Mouse (Mus musculus) adrenal gland, adult 18-20 months (tissue): Measurements from ENCODE around the gene Slc6a1. TPM values are rescaled to one million over a fixed set of nuclear protein-coding genes. Genes with fewer than 3 reads are reported as not detected.

Source experiments
- DNase-seq, 2 experiments: peaks; one replicate each; pipeline ENCODE4 v3.0.0; 2021 to 2022; ENCODE audit warnings: low spot score in 2 of 2
- total RNA-seq, 2 experiments: library from RNA; stranded (reverse); gene quantifications; 1 replicate in 1 of 2; 2 replicates in 1 of 2; pipeline ENCODE4 v1.2.3; 2021

The Slc6a1 gene
- total RNA-seq, 2 experiments from 2014 or later: not detected

DNA sequence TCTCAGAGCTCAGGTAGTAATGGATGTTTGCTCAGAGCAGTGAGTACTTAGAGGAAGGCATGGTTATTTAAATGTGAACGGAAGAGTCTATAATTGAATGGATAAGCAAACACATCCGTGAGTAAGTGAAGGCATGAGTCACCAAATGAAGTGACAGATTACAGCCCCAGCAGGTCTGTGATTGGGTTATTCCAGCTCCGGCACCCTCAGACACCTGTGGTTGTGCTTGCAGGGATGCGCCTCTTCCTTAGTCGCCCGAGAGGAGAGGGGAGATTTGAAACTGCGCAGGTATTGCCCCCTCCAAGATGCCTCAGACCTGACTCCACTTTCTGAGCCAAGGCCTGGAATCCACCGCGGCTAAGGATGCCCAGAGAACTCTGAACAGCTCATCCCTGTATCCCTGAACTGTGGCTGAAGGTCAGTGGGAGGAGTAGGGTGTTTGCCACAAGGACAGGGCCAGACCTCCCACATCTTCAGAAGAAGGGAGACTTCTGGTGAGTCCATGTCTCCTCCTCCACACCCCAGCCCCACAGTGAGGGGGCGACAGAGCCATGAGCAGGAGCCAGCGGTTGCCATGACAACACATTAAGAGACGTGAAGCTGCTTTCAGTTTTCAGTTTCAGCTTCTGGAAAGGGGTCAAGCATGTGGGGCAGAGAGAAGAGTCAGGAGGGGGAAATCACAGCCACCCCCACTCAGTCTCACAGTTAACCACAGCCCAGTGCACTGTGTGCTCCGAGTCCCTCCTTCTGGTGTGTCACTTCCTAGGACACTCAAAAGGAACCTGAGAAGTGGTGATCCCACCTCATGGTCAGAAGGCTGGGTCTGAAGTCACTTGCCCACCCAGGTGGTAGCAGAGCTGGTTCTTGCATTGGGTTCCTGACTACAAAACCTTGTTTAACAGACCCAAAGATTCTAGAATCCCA is 65.7 kb downstream of the Slc6a1 start:
- DNase-seq: peak in 1 of 2 experiments; percentile 10

DNA sequence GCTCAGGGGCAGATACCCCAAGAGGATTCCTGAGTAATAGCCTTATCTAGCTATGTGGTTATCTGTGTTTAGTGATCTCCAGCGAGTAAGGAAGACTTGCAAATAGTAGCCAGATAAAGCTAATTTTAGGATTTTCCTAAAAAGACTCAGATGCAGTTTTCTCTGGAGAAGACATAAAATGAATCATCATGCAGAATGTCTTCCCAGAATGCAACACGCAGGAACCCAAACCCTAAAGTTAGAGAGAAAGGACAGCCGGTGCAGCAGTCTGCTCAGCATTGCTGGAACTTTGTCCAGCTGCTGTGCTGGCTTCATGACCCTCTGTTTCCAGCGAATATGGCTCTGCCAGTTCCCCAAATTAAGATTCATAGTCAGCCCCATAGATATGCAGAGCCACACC is 72.2 kb downstream of the Slc6a1 start:
- no peak for DNase-seq

DNA sequence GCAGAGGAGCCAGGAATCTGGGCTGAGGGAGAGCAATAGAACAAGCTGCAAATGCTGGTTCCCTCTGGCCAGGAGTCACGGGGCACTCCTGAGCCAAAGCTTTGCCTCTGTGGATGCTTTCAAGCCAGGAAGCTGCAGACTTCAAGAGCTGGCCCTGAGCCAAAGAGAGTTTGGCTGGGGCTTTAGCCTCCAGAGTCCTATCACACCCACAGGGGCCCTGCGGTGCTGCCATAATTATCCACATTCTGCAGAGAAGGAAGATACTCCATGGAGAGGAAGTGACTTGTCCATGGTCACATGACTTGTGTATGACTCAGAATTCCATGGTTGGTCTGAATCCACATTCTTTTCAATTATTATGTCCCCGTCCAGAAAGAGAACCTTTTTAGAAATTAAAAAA is 75.7 kb downstream of the Slc6a1 start:
- no peak for DNase-seq

DNA sequence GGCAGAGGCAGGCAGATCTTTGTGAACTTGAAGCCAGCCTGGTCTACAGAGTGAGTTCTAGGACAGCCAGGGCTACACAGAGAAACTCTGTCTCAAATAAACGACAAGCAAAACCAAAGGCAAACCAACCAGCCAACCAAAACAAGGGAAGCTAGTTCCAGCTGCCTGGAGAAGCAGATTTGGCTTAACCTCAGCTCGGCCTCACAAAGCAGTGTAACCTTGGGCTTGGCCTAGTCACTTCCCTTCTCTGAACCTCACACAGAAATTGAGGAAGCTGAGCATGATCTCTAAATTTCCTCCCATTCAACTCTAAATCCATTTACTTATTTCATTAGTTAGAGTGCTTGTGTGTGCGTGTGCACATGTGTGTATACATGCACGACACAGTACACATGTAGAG is 79.9 kb downstream of the Slc6a1 start:
- no peak for DNase-seq

DNA sequence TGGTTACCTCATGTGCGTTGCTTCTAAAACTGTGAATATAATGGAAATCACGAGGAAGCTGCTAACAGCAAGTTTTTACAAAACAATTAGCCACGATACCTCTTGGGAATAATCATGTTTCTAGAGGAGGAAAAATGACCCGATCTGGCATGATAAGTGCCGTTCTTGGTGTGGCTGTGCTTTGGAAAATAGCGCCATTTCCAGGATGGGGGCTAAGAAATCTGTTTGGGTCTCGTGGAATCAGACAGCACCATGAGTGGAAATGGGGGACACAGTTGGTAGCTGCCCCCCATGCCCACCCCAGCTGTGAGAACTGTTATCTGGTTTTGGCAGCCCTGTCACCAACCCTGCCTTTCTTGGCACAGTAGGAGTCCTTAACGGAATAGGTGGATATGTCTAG is 81.3 kb downstream of the Slc6a1 start:
- DNase-seq: no peak

DNA sequence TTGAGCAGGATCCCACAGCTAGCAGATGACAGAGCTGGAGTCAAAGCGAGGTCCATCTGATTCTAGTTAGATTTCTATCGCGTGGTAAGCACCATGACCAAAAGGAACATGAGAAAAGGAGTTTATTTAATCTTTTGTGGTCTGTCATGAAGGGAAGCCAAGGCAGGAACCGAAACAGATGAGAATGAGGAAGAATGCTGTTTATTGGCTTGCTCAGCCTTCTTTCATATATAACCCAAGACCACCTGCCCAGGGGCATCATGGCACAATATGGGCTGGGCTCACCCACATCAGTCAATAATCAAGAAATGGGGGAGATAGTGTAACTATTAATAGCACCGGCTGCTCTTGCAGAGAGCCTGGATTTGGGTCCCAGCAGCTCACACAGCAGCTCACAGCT is 82.3 kb downstream of the Slc6a1 start:
- no peak for DNase-seq

DNA sequence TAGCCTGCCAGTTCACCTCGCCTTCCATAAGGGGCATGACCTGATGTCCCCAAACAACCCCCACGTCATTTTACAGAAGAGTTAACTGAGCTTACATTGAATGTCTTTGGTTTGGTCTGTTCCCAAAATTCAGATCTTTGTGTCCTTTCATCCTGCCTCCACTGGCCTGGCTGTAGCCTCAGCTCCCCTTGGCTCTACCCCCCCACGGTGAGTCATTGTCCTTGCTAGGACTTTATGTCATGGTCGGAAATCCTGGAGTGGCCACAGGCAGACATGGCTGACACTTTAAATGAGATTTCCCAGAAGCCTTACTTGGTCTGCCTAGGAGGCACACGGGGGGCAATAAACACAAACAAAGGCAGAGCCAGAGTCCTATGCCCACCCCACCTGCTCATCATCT is 83.8 kb downstream of the Slc6a1 start:
- DNase-seq: peak; percentile 25 to 35

Other genes with a start within 250 kb of the Slc6a1 start
- gene Atp2b2, start 240.0 kb upstream of the Slc6a1 start, total RNA-seq: 1 to 10 TPM; 3.4 to 4.9 TPM
- under 1 TPM in 1 of 2 experiments, not detected in 1; 0.13 TPM for gene Slc6a11, start 151.4 kb upstream of the Slc6a1 start, total RNA-seq
- 1 to 10 TPM; 1.4 to 1.5 TPM for gene Hrh1, start 115.3 kb downstream of the Slc6a1 start, total RNA-seq